Mouse (Mus musculus): ENCODE data around the gene Rhoh. TPM values are rescaled to one million over a fixed set of nuclear protein-coding genes. Genes with fewer than 3 reads are reported as not detected.

Rhoh gene
- polyA plus RNA-seq (2015; fragmentation: Nextera tagmentation; extraction: Ambion mirVana): 1.1 and 3.4 TPM in 2 replicates

GRCm38 (mm10) chr5:65861154-65861944 is at the start of gene Rhoh:
TSS of gene Rhoh (plus strand) at chr5:65861213.
- no peak within 1 kb of the TSS for H3K4me3 ChIP-seq
- no peaks in the 10 kb centered on the region for H3K9me3 ChIP-seq
- H3K27ac ChIP-seq: no peak within 1 kb of the TSS
- H3K9ac ChIP-seq: no peak within 1 kb of the TSS
- no peaks in the 10 kb centered on the region for H3K36me3 ChIP-seq
- ATAC-seq (ENCODE audit: borderline replicate concordance, extremely low read depth, low FRiP score, low TSS enrichment): no peak
- H3K27me3 ChIP-seq: no peaks in the 10 kb centered on the region
- H3K4me2 ChIP-seq: no peak within 1 kb of the TSS
- 73% methylated on average over 10 of the region's 10 CpGs for WGBS
- H3K4me1 ChIP-seq: peaks cover 8% of the 10 kb centered on the region; the same call in 1 of the 2 replicates

- H3K9me3 ChIP-seq: no peaks in the 10 kb centered on the region
- no peak overlapping the region for H3K4me3 ChIP-seq
- H3K36me3 ChIP-seq: peaks cover 43% of the 10 kb centered on the region
- H3K9ac ChIP-seq: no peak overlapping the region
- ATAC-seq (ENCODE audit: borderline replicate concordance, extremely low read depth, low FRiP score, low TSS enrichment): no peak
- no peak overlapping the region for H3K27ac ChIP-seq
- 68% methylated on average over 5 of the region's 5 CpGs for WGBS
- H3K27me3 ChIP-seq: no peaks in the 10 kb centered on the region
- no peak overlapping the region for H3K4me2 ChIP-seq
- no peaks in the 10 kb centered on the region for H3K4me1 ChIP-seq
Observed at GRCm38 (mm10) chr5:65823601-65824133, 37.3 kb upstream of the Rhoh start.

GRCm38 (mm10) chr5:65826476-65826875 is 34.5 kb upstream of the Rhoh start:
- no peak overlapping the region for H3K27ac ChIP-seq
- H3K9me3 ChIP-seq: no peaks in the 10 kb centered on the region
- H3K9ac ChIP-seq: no peak overlapping the region
- peaks cover 39% of the 10 kb centered on the region for H3K36me3 ChIP-seq
- no peaks in the 10 kb centered on the region for H3K4me1 ChIP-seq
- WGBS: 92% methylated on average over 4 of the region's 4 CpGs
- ATAC-seq (ENCODE audit: borderline replicate concordance, extremely low read depth, low FRiP score, low TSS enrichment): no peak
- no peaks in the 10 kb centered on the region for H3K27me3 ChIP-seq
- no peak overlapping the region for H3K4me2 ChIP-seq
- no peak overlapping the region for H3K4me3 ChIP-seq

- H3K4me1 ChIP-seq: no peaks in the 10 kb centered on the region
- H3K9ac ChIP-seq: no peak overlapping the region
- no peaks in the 10 kb centered on the region for H3K27me3 ChIP-seq
- peaks cover 37% of the 10 kb centered on the region for H3K36me3 ChIP-seq
- H3K4me3 ChIP-seq: no peak overlapping the region
- no peak overlapping the region for H3K27ac ChIP-seq
- 85% methylated on average over 8 of the region's 8 CpGs for WGBS
- H3K4me2 ChIP-seq: no peak overlapping the region
- H3K9me3 ChIP-seq: no peaks in the 10 kb centered on the region
- no peak for ATAC-seq (ENCODE audit: borderline replicate concordance, extremely low read depth, low FRiP score, low TSS enrichment)
Observed at GRCm38 (mm10) chr5:65827102-65827501, 33.9 kb upstream of the Rhoh start.

- H3K36me3 ChIP-seq: peaks cover 29% of the 10 kb centered on the region
Observed at GRCm38 (mm10) chr5:65828261-65828660, 32.8 kb upstream of the Rhoh start.

GRCm38 (mm10) chr5:65829059-65829458 is 32.0 kb upstream of the Rhoh start:
- 44% methylated on average over 2 of the region's 2 CpGs for WGBS
- H3K9me3 ChIP-seq: no peaks in the 10 kb centered on the region
- no peak overlapping the region for H3K9ac ChIP-seq
- H3K4me1 ChIP-seq: no peaks in the 10 kb centered on the region
- H3K27ac ChIP-seq: 0 out of 2 replicates have a peak overlapping the region, but pooled peaks have one; percentile 11
- H3K36me3 ChIP-seq: peaks cover 25% of the 10 kb centered on the region
- no peaks in the 10 kb centered on the region for H3K27me3 ChIP-seq
- H3K4me2 ChIP-seq: no peak overlapping the region
- H3K4me3 ChIP-seq: no peak overlapping the region
- no peak; the same call in 1 of the 2 replicates for ATAC-seq (ENCODE audit: borderline replicate concordance, extremely low read depth, low FRiP score, low TSS enrichment)

More at GRCm38 (mm10) chr5:65828261-65828660, 32.8 kb upstream of the Rhoh start:
- Histone ChIP-seq H3K4me3 (no peak overlapping the region), H3K27ac (no peak overlapping the region), H3K4me1 (no peaks in the 10 kb centered on the region), H3K27me3 (no peaks in the 10 kb centered on the region), H3K4me2 (no peak overlapping the region), H3K9me3 (no peaks in the 10 kb centered on the region), H3K9ac (no peak overlapping the region)
- WGBS: 86% methylated on average over 5 of the region's 5 CpGs
- no peak for ATAC-seq (ENCODE audit: borderline replicate concordance, extremely low read depth, low FRiP score, low TSS enrichment)

GRCm38 (mm10) chr5:65831917-65832618 is 28.9 kb upstream of the Rhoh start:
- H3K27me3 ChIP-seq: no peaks in the 10 kb centered on the region
- H3K27ac ChIP-seq: no peak overlapping the region
- H3K4me3 ChIP-seq: no peak overlapping the region
- WGBS: 80% methylated on average over 11 of the region's 11 CpGs
- no peak for ATAC-seq (ENCODE audit: borderline replicate concordance, extremely low read depth, low FRiP score, low TSS enrichment)
- no peaks in the 10 kb centered on the region for H3K4me1 ChIP-seq
- no peaks in the 10 kb centered on the region for H3K9me3 ChIP-seq
- peaks cover 6% of the 10 kb centered on the region; the same call in 1 of the 2 replicates for H3K36me3 ChIP-seq
- no peak overlapping the region for H3K4me2 ChIP-seq
- H3K9ac ChIP-seq: no peak overlapping the region

- no peak overlapping the region for H3K4me2 ChIP-seq
- no peak for ATAC-seq (ENCODE audit: borderline replicate concordance, extremely low read depth, low FRiP score, low TSS enrichment)
- WGBS: 76% methylated on average over 3 of the region's 3 CpGs
Observed at GRCm38 (mm10) chr5:65833092-65833491, 27.9 kb upstream of the Rhoh start.

GRCm38 (mm10) chr5:65833766-65834498 is 27.1 kb upstream of the Rhoh start:
- no peak overlapping the region for H3K27ac ChIP-seq
- H3K4me2 ChIP-seq: no peak overlapping the region
- WGBS: 87% methylated on average over 8 of the region's 8 CpGs
- H3K27me3 ChIP-seq: no peaks in the 10 kb centered on the region
- ATAC-seq (ENCODE audit: borderline replicate concordance, extremely low read depth, low FRiP score, low TSS enrichment): no peak
- no peaks in the 10 kb centered on the region for H3K4me1 ChIP-seq
- H3K9ac ChIP-seq: no peak overlapping the region
- no peaks in the 10 kb centered on the region for H3K9me3 ChIP-seq
- no peak overlapping the region for H3K4me3 ChIP-seq
- peaks cover 5% of the 10 kb centered on the region; the same call in 1 of the 2 replicates for H3K36me3 ChIP-seq

More at GRCm38 (mm10) chr5:65833092-65833491, 27.9 kb upstream of the Rhoh start:
- no peaks in the 10 kb centered on the region for H3K9me3 ChIP-seq
- H3K36me3 ChIP-seq: peaks cover 5% of the 10 kb centered on the region; the same call in 1 of the 2 replicates
- no peak overlapping the region for H3K4me3 ChIP-seq
- no peaks in the 10 kb centered on the region for H3K4me1 ChIP-seq
- no peak overlapping the region for H3K9ac ChIP-seq
- no peaks in the 10 kb centered on the region for H3K27me3 ChIP-seq
- H3K27ac ChIP-seq: no peak overlapping the region

GRCm38 (mm10) chr5:65838053-65838452 is 23.0 kb upstream of the Rhoh start:
- no peak overlapping the region for H3K4me2 ChIP-seq
- no peaks in the 10 kb centered on the region for H3K4me1 ChIP-seq
- H3K27ac ChIP-seq: no peak overlapping the region
- H3K36me3 ChIP-seq: no peaks in the 10 kb centered on the region
- H3K27me3 ChIP-seq: no peaks in the 10 kb centered on the region
- WGBS: 45% methylated on average over 6 of the region's 6 CpGs
- H3K4me3 ChIP-seq: no peak overlapping the region
- no peak overlapping the region for H3K9ac ChIP-seq
- no peak for ATAC-seq (ENCODE audit: borderline replicate concordance, extremely low read depth, low FRiP score, low TSS enrichment)
- H3K9me3 ChIP-seq: no peaks in the 10 kb centered on the region

- Histone ChIP-seq H3K27me3 (no peaks in the 10 kb centered on the region), H3K4me3 (no peak overlapping the region), H3K9me3 (no peaks in the 10 kb centered on the region), H3K9ac (no peak overlapping the region), H3K36me3 (no peaks in the 10 kb centered on the region), H3K27ac (no peak overlapping the region), H3K4me2 (no peak overlapping the region), H3K4me1 (no peaks in the 10 kb centered on the region)
- no peak for ATAC-seq (ENCODE audit: borderline replicate concordance, extremely low read depth, low FRiP score, low TSS enrichment)
- WGBS: 82% methylated on average over 7 of the region's 7 CpGs
Observed at GRCm38 (mm10) chr5:65842947-65843346, 18.1 kb upstream of the Rhoh start.
